Mouse (Mus musculus) adrenal gland, adult 8-10 months (tissue): ENCODE results near the gene Creb3. TPM values are rescaled to one million over a fixed set of nuclear protein-coding genes. Genes with fewer than 3 reads are reported as not detected.
A peak's percentile ranks its signal among the peaks of the same experiment; 100 is the strongest.
"Not testable (repeated sequence)": the region's sequence is repeated elsewhere in the genome, so short reads cannot be mapped to it uniquely, and the experiment has no call there.

ENCODE experiments used
- DNase-seq: peaks from one replicate; pipeline ENCODE4 v3.0.0; 2022
- total RNA-seq, 4 experiments: library from RNA; stranded (reverse); gene quantifications; 2 replicates each; pipeline ENCODE4 v1.2.4; 2022

Creb3 gene
- total RNA-seq = 100 to 1,000 TPM; 141 to 201 (median 150) TPM

DNA sequence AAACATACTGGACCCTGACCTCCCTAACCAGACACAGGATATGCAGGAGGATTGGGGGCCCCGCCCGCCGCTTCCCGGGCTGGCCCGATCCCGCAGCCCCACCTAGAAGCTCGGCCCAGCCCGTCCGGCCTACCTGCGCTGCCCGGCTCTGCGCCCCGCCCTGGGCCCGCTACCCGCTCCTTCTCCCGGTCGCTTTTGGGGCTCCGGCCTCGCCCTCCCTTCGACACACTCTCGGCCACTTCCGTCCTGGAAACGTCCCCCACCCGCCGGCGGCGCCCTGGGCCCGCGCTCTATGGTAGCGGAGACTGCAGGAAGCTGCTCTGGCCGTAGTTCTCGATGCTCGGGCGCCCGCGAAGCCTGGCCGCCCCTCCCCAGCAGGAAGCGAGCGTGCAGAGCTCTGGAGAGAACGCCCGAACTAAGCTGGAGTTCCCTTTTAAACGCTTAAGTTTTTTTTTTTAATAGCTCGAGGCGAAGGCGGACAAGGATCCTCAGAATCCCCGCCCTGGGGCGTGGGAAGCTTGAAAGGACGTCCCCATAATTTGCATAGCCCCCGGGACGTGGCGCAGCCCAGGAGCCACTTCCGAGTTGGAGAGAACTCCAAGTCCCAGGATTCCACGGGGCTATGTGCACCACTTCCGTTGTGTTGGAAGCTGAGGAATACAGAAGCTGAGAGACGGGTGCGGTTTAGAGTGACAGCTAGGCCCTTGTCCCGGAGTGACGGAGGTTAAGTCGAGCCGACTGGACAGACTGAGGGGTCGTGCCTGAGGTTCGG lies at the start of gene Creb3, which contains the start of gene Tln1:
TSS of gene Creb3 (plus strand) at position 336 of the 772 bp plus-strand sequence.
TSS of gene Tln1 (minus strand) at position 695 of the 772 bp plus-strand sequence.
- peak; percentile 97 for DNase-seq

DNA sequence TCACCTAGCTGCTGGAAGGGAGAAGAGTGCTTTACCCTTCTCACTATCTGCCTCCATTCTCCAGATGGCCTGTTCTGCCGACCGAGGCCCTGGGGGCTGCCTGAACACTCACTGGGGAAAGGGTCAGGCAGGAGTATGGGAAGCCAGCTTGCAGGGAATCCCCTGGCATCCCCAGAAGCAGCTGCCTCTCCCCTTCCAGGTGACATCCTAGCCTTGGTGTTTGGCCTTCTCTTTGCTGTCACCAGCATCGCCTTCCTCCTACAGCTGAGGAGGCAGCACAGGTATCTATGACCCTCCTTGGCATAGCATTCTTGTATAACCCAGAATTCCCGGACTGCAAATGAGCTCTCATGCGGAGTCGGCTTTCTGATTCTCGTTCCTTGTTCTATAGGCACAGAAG lies 49.5 kb upstream of the Creb3 start:
- DNase-seq = no peak

DNA sequence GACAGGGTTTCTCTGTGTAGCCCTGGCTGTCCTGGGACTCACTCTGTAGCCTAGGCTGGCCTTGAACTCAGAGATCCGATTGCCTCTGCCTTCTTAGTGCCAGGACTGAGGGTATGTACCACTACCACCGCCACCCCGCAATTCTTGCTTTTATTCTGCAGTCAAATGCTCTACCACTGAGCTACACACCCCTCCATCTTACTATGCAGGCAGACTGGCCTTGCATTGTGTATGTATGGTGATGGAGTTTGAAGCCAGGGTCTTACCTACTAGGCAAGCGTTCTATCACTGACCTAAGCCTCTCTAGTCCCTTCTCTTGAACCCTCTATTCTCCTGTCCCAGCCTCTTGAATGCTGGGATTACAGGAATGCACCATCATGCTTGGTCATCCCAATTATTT lies 48.8 kb upstream of the Creb3 start:
- no peak for DNase-seq

- DNase-seq = no peak
These were observed 48.3 kb upstream of the Creb3 start for GRCm38 (mm10) chr4:43513791-43514190.

- DNase-seq = no peak
These were observed 46.1 kb upstream of the Creb3 start for GRCm38 (mm10) chr4:43515764-43516708.

GRCm38 (mm10) chr4:43519551-43519950 lies 42.6 kb upstream of the Creb3 start:
- DNase-seq = no peak

GRCm38 (mm10) chr4:43519956-43520355 lies 42.2 kb upstream of the Creb3 start:
- DNase-seq = peak; percentile 78

- no peak for DNase-seq
These were observed 34.3 kb upstream of the Creb3 start for GRCm38 (mm10) chr4:43527880-43528279.

DNA sequence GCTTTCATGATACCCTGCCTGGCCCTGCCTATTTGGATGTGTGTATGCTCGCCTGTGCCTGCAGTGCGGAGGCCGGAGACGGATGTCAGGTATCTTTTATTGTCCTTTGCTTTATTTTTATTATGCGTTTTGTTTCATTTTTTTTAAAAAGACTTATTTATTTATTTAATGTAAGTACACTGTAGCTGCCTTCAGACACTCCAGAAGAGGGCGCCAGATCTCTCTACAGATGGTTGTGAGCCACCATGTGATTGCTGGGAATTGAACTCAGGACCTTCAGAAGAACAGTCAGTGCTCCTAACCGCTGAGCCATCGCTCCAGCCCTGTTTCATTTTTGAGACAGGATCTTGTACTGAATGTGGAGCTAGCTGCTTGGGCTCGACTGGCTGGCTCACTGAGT lies 33.6 kb upstream of the Creb3 start:
- DNase-seq = no peak

DNA sequence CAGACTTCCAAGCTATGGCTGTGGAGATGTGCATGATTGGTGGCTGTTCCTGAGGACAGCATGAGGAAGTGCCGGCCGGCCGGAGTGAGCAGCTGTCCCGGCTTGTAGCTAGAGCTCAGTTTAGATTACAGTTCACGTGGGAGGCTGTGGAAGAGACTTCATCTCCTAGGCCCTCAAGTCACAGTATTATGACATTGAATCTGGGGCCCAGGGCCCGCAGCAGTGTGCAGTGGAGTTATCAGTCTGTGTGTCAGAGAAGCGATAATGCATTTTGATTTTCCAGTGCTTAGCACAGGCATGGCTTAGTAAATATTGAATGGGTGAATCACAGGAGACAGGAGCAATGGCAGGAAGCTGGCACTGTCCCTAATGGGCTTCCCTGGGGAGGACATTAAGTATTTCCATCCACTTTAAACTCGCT lies 32.0 kb upstream of the Creb3 start:
- DNase-seq = no peak

DNA sequence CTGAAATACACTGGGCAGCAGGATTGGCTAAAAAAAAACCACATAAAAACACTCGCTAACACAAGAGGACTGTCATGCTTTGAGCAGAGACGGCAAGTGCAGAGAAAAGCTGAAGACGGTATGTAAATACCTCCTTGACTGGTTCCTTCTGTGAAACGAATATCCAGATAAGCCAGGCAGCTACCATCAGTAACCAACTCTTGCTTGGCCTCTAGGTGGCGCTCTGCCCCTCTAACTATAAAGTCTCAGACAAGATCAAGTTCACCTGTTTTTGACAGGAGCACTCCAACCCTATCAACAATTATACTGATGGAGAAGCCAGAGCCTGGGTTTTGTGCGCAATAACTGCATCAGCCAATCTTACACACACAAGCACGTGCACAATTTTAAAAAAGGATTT lies 31.6 kb upstream of the Creb3 start:
- no peak for DNase-seq

- DNase-seq = peak; percentile 88
These were observed 28.9 kb upstream of the Creb3 start for GRCm38 (mm10) chr4:43533270-43533669.

DNA sequence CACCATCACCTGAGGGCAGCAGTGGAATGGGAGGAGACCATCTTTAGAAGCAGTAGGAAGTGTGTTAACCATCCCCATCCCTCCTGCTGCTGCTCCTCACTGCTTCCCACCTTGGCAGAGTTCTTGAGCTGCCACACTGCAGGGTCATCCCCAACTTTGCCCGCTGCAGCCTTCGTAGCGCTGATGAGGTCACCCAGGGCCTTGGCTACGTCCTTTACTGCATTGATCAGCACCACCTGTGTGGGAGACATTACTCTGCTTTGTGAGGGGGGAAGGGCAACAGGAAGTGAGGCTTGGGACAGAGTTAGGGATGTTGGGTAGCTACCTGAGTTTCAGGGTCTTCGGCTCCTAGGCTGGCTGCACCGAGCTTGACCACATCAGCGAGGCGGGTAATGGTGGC lies 26.5 kb upstream of the Creb3 start:
- no peak for DNase-seq

- DNase-seq = no peak
These were observed 26.1 kb upstream of the Creb3 start for GRCm38 (mm10) chr4:43536031-43536430.

GRCm38 (mm10) chr4:43542044-43542443 lies 20.1 kb upstream of the Creb3 start:
- no peak for DNase-seq

- peak; percentile 70 for DNase-seq
These were observed 15.6 kb upstream of the Creb3 start for GRCm38 (mm10) chr4:43546375-43547047.

GRCm38 (mm10) chr4:43547160-43547559 lies 15.0 kb upstream of the Creb3 start:
- no peak for DNase-seq

DNA sequence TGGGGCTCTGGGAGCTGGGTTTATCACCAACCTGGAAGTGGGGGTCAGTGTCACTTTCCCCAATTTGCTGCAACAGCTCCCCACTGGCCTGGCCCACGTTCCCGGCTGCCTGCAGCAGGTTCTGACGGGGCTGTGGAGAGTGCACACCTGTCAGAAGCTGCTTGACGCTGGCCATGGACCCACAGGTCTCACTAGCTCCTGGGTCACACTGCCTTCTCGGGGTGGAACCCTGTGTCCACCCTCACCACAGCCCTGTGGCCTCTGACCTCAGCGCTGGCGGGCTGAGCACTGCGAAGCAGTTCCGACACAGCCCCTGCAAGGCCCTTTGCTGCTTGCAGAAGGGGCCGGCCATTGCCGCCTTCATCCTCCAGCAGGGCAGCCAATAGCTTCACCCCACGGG lies 13.1 kb upstream of the Creb3 start:
- DNase-seq = no peak

GRCm38 (mm10) chr4:43551854-43552253 lies 10.3 kb upstream of the Creb3 start:
- not testable (repeated sequence) for DNase-seq

- DNase-seq = no peak
These were observed 9.7 kb upstream of the Creb3 start for GRCm38 (mm10) chr4:43552437-43552836.

DNA sequence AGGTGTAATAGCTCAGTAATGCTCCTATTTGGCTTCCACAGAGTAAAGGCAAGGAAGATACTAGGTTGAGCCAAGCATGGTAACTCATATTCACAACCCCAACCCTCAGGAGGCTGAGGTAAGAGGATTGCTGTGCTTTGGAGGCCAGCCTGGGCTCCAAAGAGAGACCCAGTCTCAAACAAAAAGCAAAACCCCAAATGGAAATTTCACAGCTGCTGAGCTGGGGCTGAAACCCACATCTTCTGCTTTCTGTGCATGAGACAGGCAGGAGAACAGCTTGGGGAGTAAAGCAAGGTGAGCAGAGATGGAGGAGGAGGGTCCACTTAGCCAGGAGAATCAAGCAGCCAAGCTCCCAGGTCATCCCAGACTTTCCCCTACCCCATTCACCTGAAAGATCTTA lies 8.2 kb upstream of the Creb3 start:
- DNase-seq = no peak

DNA sequence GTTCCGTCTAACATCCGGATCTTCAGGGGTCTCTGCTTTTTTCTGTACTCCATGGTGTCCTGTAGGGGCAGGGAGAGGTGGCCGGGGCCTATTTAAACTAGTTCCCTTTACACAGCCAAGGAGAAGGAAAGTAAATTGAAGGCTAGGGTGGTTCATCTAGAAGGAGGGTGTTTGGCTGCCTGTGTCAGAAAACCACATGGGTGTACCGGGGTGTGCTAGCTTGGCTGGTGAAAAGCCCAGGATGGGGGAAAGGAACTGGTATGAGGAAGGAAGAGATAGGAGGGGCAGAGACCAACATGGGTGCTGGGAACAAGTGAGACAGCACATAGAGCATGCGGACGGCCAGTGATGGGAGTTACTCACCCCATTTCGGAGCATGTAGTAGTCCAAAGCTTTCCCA lies 6.2 kb upstream of the Creb3 start:
- DNase-seq = no peak
